Mouse (Mus musculus): Measurements from ENCODE around the gene Lrrc20.
A peak's percentile ranks its signal among the peaks of the same experiment; 100 is the strongest.
"Not testable (repeated sequence)": the region's sequence is repeated elsewhere in the genome, so short reads cannot be mapped to it uniquely, and the experiment has no call there.

Lrrc20 gene

DNA sequence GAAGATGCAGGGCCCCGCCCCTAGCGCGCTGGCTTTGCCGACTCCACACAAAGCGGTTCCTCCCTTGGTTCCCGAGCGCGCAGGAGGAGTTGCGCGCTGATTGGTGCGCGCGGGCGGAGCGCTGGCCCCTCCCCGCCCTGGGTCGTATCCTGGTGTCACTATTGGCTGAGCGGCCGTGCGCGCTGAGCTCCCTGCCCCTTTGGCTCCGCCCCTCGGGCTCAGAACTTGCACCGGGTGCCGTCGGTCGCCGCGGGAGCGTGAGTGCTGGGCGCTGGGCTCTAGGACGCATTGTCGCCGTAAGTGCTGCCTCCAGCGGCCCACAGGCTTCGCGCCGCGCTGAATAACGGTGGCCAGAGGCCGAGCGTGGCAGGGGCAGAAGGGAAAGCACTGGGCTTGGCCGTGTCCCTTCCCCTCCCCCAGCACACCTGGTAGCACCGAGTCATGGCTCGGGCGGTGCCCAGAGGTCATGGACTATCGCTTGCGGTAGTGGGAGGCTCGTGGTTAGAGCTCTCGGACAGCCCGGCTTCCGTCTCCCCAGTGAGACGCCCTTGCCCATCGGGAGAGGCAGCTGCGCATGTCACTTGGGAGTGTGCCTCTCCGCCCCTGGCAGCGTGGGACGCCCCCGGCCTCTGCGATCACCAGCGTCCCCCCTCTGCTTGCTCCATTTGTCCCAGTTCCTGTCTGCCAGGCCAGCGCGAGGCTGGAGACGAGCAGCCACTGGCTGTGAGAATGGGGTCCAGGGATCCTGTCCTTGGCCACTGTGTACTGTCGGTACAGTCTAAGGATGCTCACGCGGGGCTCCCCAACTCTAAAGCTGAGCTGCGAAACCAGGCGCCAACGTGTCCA is at the start of gene Lrrc20:
TSS of gene Lrrc20 (plus strand) at position 208 of the 846 bp plus-strand sequence.
- peak; percentile 100 for DNase-seq

DNA sequence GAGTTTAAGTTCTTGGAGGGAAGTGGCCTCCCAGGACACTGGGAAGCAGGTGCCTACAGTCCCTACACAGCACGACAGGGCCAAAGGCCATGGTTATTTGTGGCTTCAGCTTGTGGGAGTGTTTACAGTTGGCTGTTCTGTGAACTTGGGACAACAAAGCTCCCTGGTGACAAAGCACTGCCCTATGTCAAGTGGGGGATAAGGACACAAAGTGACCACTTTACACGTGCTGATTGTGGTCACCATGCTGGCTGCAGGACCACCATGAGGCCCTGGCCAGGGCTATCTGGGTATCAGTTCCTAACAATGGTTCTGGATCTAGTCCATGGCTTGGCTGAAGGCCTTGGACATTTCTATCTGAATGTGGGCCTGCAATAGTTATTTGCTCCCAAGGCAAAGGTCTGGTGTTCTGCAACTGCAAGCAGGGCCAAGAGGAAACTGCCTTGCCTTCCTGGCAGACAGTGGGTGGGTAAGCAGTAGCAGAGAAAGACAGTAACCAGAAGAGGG is 49.3 kb upstream of the Lrrc20 start:
- peak; percentile 99 for DNase-seq

DNA sequence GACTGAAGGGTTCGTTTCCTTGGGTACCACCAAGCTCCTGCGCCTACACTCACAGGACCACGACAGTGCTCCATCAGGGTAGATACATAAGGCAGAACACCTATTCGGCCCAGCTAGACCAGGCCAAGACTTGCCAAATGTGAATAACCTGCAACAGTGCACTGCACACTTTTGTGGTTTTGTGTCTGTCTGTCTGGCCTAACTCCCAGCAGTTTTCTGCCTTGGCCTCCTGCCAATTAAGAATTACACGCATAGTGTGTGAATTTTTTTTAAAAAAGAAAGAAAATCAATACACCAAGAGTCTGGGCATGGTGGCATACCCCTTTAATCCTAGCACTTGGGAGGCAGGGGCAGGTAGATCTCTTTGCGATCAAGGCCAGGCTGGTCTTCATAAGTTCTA is 47.6 kb upstream of the Lrrc20 start:
- no peak for DNase-seq

DNA sequence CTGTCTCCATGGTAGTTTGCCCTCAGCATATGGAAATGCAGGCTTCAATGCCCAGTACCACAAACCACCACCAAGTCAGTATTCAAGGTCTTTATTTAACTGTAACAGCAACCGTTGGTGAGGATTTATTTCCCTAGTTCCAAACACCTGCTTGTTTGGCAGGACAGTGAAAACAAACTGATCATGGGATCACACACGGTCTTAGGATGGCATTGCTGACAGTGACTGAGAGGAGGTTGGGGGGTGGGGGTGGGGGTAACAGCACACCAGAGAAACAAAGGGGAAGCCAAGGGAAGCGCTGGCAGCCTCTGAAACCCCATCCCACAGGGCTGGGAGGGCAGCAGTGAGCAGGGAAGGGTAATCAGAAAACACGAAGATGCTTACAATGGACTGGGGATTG is 47.2 kb upstream of the Lrrc20 start:
- no peak for DNase-seq

DNA sequence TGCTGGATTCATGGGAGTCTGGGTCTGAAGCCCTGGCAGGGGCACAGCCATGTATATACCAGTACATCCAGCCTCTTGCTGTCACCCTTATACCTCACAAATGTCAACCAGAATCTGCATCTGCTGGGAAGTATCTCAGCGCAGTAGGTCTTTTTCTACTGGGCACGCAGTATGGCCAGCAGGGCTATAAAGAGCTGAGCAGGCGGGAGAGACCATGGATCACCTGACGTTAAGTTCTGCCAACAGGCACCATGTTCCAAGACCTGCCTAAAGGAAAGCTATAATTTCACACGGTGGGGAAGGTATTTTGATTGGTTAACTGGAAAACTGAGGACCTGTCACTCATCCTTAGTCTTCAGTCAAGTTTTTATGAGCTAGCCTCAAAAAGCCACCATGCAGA is 46.6 kb upstream of the Lrrc20 start:
- DNase-seq: no peak

DNA sequence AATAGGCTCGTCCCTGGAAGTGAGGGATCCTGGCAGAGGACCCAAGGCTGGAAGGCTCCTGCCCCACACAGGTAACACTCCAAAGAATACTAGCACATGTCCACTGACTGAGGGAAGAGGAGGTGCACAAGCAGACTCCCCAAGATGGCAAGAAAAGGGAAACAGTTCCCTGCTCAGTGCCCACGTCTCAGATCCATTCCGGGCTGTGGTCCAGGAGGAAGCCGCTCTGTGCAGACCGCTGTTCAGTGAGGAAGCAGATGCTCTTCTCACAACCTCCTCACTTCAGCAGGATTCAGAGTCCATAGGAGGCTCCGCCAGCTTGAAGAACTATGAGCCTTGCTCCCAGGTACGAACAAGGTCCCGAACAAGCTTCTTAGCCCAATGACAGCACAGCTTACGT is 44.2 kb upstream of the Lrrc20 start:
- no peak for DNase-seq

DNA sequence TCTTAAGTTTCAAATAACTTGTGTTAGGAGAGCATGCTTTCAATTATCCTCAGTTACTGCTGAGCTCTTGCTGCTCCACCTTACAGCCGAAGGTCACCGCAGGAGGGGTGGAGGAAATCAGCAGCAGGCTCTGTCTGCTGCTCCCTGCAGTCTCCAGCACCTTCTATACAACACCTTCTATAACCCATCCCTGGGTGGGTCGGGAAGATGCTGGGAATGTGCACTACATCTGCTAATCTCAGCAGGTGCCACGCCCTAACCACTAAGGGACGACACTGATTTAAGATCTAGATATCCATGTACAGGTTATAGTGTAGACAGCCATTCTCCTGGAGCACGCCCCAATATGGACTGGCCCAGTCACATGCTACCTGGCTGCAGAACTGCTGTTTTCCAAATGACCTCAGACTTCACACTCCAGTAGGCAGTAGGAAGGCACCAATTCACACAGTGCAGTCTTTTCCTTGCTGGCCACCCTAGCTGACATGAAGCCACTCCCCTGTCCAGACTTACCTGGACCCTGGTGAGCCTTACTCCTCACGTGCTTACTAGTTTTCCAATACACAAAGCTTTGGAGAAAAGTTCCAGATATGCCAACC is 35.3 kb upstream of the Lrrc20 start:
- peak; percentile 85 for DNase-seq

DNA sequence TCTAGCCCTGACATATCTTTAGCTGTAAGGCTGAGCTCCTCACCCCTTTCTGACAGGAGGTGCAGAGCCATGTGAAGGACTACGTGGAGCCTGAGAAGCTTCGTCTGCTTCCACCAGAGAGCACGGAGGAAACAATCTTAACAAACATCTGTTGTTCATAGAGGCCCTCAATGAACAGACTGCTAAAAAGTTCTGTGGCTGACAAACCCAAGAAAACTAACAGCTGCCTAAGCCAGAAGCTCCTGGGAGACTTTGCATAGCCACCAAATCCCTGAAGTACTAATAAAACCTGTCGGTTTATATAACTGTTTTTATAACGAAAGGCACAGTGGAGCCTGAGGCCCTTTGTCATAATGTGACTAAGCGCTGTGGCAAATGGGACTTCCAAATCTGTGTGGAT is 32.1 kb upstream of the Lrrc20 start:
- peak; percentile 88 for DNase-seq

DNA sequence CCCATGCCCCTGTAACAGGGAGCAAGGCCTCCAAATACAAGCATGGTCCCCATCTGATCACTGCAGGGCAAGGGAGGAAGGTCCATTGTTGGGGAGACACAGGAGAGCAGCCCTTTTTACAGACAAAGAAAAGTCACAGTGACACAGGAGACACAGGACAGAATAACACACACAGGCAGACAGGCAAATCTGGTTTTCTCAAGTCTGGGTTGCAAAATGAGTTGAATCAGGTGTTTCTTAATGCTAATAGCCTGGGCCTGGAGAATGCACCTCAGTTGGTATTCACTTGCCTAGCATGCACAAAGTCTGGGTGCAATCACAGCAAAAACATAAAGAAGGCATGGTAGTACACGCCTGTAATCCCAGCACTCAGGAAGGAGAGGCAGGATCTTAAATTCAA is 31.7 kb upstream of the Lrrc20 start:
- no peak for DNase-seq

DNA sequence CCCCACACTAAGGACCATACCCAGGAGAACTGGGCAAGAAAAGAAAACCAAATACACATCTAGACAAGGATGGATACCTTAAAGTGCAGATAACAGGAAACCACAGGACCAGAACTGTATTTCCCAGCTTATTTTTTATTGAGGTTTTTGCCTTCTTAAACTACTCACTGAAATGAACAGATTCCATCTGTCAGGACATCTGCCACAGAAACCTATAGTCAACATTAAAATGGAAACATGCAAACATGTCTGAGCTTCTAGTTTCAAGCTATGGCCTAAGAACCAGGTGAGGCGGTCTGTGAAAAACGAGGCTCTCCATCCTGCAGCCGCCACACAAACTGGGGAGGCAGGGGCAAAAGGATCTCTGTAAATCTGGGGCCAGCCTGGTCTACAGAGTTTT is 30.6 kb upstream of the Lrrc20 start:
- no peak for DNase-seq

DNA sequence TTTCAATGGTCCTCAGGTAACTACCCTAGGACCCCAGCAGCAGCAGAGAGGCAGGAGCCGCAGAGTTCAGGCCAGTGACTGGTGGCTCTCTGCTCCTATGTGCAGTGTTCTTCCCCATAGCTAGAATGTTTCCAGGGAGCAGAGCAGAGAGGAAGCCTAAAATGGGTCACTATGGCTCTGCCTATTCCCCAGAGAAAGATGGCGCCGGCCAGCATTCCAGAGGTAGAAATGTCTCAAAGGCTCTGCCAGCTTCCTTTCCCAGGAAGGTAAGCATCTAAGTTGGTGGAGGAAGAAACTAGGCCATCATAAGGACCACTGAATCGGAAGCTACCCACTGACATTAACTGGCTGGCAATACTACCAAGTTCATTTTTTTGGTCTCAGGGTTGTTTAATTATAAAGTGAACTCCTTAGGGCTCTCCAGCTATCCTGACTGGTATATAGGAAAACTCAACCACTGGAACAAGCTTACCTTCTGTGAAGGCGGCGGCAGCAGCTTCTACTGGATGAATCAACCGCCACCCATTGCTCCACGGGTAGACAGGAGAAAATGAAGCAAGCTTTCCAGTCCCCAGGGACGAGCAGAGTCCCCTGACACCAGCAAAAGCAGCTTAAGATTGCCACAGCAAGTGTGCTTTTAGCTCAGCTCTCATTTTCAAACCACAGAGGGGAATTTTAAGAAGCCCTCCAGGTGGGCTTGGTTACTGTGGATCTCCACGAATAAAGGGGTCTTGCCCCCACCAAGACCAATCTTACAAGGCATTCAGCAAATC is 27.8 kb upstream of the Lrrc20 start:
- peak; percentile 94 for DNase-seq

DNA sequence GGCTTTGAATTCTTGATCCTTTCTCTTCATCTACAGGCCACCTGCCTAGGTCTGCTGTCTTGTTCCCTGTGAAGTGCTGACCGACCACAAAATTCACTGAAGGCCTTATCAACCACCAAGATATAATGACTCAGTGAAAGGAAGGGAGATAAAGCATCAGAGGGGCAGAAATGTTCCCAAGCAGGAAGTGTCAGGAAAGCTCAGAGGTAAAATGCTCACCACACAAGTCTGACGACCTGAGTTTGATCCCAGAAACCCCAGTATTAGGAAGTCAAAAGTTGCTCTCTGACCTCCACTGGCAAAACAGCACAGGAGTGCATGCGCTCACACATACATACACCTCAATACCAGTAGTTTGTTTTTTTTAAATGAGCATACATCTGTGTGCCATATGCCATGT is 26.8 kb upstream of the Lrrc20 start:
- no peak for DNase-seq

DNA sequence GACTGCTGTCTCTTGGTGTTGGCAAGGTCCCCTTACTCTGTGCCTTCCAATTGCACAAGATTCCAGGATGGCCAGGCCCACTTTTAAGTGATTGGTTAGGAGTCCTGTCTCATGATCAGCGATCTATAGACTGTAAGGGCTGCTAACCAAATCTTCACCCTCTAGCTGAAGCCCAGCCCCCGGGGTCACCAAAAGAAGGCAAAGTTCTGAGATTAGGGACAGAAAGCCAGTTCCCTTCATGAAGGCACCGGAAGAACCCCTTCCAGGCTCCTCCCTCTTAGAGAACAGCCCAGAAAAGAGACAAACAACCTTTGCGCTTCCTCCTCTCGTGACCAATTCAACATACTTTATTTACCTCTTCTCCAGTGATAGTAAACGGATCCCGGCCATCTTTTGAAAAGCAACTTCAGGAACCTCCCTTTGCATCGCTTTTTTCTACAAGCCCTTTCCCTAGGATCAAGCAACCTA is 24.1 kb upstream of the Lrrc20 start:
- DNase-seq: peak; percentile 96

DNA sequence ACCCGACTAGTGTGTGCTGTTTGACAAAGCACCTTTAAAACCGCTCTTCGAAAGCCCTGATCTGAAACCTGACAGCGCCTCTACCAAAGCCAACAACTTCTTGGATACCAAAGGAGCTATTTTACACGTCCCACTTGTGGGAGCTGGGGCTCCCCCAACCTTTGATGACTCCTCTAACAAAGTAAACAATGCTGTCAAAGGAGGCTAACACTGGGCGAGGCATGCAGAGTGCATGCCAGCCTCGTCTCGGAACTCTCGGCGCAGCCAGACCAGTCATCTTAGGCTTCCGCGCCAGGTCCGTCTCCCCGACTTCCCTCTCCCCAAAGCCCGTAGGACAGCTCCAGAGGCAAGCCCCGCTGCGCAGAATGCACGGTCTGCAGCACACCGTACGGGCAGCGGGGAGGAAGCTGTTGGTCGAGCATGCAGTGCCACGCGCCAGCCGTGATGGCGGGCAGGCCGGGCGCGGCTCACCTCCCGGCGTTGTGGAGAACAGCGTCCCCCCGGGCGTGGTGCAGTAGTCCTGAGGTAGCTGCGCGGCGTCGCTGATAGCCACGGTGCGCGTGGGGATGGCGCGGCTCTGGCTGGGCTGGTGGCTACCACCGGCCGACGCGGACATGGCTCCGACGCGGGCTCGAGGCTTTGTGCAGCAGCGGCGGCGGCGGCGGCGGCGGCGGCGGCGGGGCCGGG is 23.5 kb upstream of the Lrrc20 start:
- DNase-seq: peak; percentile 96

DNA sequence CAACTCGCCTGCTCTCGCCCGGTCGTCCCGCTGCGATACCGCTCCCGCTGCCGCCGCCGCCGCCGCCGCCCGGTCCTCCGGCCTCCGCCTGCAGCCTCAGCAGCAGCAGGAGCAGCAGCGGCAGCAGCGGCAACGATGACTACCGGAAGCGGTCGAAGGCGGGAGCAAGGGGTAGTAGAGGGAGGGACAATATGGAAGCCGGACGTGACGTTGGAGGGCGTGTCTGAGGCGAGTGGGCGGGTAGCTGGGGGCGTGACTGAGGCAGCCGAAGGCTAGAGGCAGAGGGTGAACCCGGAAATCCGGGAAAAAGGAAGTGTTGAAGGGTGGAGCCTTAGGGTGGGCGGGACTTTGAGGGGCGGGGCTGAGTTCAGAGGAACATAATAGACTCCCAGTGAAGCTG is 23.0 kb upstream of the Lrrc20 start, which contains the start of gene Eif4ebp2:
TSS of gene Eif4ebp2 (minus strand) at position 17 of the 400 bp plus-strand sequence.
- peak; percentile 100 for DNase-seq

DNA sequence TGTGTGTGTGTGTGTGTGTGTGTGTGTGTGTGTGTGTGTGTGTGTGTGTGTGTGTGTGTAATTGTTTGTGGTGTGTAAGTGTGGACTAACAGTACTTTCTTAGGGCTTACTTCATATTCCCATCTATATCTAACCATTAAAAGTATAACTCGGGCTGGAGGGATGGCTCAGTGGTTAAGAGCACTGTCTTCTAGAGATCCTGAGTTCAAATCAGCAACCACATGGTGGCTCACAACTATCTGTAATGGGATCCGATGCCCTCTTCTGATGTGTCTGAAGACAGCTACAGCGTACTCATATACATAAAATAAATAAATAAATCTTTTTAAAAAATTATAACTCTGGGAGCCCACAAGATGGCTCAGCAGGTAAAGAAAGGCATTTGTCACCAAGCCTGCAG is 22.4 kb upstream of the Lrrc20 start:
- DNase-seq: not testable (repeated sequence)

DNA sequence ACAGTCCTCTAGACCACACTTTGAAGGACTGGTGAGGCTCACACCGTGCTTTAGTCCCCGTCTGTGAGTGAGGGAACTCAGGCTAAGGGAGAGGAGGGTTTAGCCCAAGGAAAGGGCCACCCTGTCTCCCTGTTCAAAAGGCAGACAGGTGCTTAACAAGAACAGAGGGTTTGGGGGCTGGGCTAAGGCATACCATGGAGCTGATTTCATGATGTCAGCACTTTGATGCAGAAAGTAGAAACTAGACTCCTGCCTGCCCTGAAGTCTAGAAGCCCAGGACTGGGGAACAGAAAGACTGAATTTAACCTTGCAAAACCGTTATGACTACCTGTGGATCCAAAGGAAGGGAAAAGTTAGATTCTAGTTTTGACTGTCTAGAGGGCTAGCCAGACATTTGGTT is 18.4 kb upstream of the Lrrc20 start:
- DNase-seq: no peak

DNA sequence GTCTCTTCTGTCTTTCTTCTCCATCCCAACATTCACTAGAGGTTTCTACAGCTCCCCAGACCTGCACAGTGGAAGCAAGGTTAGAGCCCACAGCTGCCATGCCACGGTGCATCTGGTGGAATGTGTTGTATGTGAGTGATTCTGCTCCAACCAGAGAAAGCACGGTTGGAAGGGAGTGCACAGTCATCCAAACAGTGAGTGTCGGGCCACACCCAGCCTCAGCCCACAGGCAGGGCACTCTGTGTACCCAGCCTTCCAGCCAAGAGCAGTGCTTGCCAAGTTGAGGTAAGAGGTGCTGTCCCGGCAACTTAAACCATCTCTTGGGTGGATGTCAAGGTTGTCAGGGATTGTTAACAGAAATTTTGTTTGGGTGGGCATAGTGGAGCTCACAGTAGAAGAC is 10.6 kb upstream of the Lrrc20 start:
- peak; percentile 92 for DNase-seq

DNA sequence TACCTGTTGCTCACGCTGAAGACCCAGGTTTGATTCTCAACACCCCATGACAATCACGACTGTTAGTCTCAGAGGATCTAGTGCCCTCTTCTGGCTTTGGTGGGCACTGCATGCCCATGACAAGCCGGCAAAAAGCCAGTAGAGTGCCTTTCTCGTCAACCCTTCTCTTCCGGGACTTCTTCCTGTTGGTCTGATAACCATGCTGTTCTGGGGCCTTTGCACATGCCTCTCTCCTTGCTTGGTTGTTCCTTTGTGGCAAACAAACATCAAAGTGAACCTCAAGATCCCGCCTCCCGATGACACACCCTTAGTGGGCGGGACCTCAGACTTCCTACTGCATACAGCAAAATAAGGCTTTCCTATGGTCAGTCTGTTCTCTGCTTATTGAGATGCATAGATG is 9.4 kb upstream of the Lrrc20 start:
- DNase-seq: no peak

DNA sequence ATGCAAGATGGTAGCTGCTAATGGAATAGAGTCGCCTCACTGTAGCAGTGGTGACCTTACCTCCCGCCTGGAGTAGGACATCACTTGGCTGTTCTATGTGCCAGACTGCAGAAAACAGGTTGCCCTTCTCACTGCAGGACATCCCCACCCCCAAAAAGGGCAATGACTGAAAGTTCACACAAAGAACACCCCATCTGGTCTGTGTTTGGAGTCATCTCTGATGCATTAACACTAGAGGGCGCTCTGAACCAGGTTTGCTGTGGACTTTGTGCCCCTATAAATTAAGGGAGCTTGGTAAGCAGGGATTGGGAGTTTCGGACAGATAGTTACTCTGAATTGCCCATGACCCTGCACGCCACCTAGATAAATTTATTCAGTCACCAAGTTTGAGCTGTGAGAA is 8.7 kb upstream of the Lrrc20 start:
- DNase-seq: peak; percentile 91

DNA sequence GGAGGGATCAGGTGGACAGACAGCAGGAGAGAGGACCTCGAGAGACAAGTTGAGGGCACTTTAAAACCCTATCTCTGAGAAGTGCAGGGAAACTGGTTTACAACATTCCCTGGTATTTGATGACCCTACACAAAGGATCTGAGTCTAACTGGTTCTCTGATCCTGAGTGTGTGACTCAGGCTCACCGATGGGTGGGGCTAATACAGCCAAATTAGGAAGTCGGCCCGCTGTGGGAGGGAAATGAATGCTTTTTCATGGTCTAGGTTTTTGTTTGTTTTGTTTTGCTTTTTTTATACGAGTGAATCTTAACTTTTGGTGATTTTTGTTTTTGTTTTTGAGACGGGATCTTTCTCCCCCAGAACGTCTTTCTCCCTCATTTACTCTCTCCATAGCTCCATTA is 6.7 kb upstream of the Lrrc20 start:
- DNase-seq: no peak

DNA sequence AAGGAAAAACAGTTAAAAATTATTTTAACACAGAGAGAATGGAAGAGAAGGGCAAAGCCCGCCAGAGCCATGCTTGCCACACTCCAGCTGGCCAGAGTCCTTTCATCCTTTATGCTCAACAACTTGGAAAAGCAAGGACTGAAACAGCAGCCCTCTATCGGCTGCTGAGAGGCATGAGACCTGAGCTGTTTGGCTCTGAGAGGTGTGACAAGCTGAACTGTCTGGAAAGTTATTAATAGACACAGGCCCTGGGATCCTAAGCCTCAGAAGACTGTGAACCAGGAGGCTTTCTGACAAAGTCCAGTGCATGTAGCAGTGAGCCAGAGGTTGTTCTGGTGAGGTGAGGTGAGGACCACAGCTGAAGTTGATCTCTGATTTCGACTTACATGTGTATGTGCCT is 2.0 kb upstream of the Lrrc20 start:
- peak; percentile 97 for DNase-seq

DNA sequence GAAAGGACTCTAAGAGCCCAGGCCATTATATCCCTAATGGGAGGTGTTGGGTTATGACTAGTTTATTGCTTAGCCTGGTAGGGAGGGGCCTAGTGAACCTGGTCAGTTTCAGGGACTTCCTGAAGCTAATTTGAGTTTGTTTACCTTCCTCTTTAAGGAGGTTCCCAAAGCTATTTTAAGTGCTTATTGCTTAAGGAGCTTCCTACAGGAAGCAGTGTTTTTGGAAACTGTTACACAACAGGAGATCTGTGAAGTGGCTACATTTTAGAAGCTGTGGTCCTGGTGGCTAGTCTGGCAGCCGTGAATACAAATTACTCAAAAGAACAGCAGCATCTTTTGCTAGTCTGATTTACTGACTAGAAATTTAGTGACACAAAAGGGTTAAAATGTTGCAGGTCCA is 1.3 kb upstream of the Lrrc20 start:
- DNase-seq: no peak
